Mouse (Mus musculus): Measurements from ENCODE around the gene Tspan15. TPM values are rescaled to one million over a fixed set of nuclear protein-coding genes. Genes with fewer than 3 reads are reported as not detected.

Tspan15 gene
- polyA plus RNA-seq, 1 experiment from 2014 or later: 22.6 TPM

DNA sequence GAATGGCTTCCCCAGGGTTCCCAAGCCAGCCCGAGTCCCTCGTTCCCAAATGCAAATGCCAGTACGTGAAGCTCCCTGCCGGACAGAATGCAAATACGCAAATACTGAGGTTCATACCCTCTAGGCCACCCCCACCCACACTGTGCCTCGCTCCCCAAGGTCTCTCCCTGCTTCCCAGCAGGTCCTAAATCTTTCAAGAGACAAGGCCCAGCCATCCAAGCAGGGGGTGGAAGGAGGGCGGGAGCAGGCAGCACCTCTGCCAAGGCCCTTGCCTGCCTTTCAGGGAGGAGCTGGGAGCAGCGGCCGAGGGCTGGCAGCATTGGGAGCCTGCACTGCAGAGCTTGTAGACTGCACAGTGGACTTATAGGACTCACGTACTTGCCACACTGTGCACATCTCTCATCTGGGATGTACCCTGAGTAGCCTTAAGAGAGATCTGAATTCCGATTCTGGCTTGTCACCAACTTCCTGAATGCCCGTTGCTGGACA is 21.0 kb upstream of the Tspan15 start, which contains the start of gene Tacr2:
TSS of gene Tacr2 (plus strand) at position 439 of the 489 bp plus-strand sequence.
- H3K27me3 ChIP-seq: no peaks in the 10 kb centered on the region
- ChIA-PET CTCF (no interaction called here), POLR2A (no interaction called here)
- ATAC-seq (no peak), DNase-seq (ENCODE audit: low read depth, low spot score) (no peak)
- in situ Hi-C loops (cut with MboI; ENCODE audit: low pct_unique_long_range_greater_than_20kb): no loop called here
- TF ChIP-seq CTCF (IDR thresholded peaks at IDR 0.05): no peak

GRCm38 (mm10) chr10:62247815-62248214 is 16.8 kb upstream of the Tspan15 start:
- in situ Hi-C loops (cut with MboI; ENCODE audit: low pct_unique_long_range_greater_than_20kb): no loop called here
- DNase-seq (ENCODE audit: low read depth, low spot score) (no peak), ATAC-seq (peak; percentile 60)
- CTCF ChIA-PET: interaction anchor here (0.9 to 2.8 kb wide), 4 partner anchors 12 to 163 kb away, joined by 3 to 14 read pairs (median 4); no protein-coding TSS in a partner anchor
- TF ChIP-seq CTCF (IDR thresholded peaks at IDR 0.05): no peak
- POLR2A ChIA-PET: interaction anchor here (1.3 kb wide), 1 partner anchor 13 kb away, joined by 3 read pairs; no protein-coding TSS in a partner anchor
- no peaks in the 10 kb centered on the region for H3K27me3 ChIP-seq

DNA sequence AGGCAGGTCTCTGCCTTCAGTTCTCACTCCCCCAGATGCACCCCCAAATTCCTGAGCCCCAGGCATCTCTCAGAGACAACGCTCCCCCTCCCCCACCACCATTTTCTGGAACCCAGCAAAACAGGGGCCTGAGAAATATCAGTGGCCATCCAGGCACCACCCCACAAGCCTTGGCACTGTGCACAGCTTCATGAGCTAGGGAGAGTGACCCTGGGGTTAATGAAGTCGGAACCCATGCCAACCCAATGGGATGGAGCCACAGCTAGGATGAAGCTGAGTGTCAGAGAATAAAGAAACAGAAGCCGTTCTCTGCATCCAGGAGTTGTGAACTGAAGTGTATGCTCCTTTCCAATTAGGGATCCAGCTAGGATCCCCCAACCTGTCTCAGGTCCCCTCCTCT is 16.1 kb upstream of the Tspan15 start:
- no peak for TF ChIP-seq CTCF (IDR thresholded peaks at IDR 0.05)
- H3K27me3 ChIP-seq: no peaks in the 10 kb centered on the region
- DNase-seq (ENCODE audit: low read depth, low spot score) (no peak), ATAC-seq (peak; percentile 27)
- ChIA-PET CTCF (interaction anchor here (0.9 to 2.8 kb wide), 3 partner anchors 14 to 163 kb away, joined by 3 to 14 read pairs (median 5); no protein-coding TSS in a partner anchor), POLR2A (no interaction called here)
- in situ Hi-C loops (cut with MboI; ENCODE audit: low pct_unique_long_range_greater_than_20kb): no loop called here

DNA sequence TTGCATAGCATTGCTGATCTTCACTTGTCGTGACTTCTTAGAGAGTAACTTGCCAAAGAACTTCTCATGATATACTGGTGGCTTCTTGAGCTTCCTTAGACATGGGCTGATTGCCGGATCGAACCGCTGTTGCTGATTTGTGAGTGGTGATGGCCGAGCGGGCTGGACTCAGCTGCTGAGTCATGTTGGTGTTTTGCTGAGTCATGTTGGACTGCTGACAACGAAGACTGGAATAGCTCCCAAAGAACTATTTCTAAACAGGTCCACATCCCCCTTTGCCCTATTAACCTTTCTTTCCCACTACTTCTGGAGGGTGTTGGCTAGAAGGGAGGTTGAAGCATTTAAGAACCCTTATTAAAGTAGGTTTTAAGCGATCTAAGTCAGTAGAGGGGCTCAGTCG is 13.0 kb upstream of the Tspan15 start:
- no peak for ATAC-seq

GRCm38 (mm10) chr10:62242896-62243295 is 11.8 kb upstream of the Tspan15 start:
- no peak for ATAC-seq
- in situ Hi-C loops (cut with MboI; ENCODE audit: low pct_unique_long_range_greater_than_20kb): loop anchor here (5.0 kb wide), 2 partner anchors 51 to 141 kb away; no protein-coding TSS in a partner anchor
- no peak for TF ChIP-seq CTCF (IDR thresholded peaks at IDR 0.05)
- ChIA-PET CTCF (interaction anchor here (1.2 kb wide), 1 partner anchor 56 kb away, joined by 7 read pairs; no protein-coding TSS in a partner anchor), POLR2A (interaction anchor here (1.6 kb wide), 1 partner anchor 53 kb away, joined by 3 read pairs; no protein-coding TSS in a partner anchor)
- no peaks in the 10 kb centered on the region for H3K27me3 ChIP-seq
- DNase-seq (ENCODE audit: low read depth, low spot score): no peak

More for the DNA sequence above, 13.0 kb upstream of the Tspan15 start:
- TF ChIP-seq CTCF (IDR thresholded peaks at IDR 0.05): no peak
- CTCF ChIA-PET: interaction anchor here (0.8 to 1.6 kb wide), 2 partner anchors 17 to 57 kb away, joined by 3 to 8 read pairs; no protein-coding TSS in a partner anchor
- H3K27me3 ChIP-seq: no peaks in the 10 kb centered on the region
- no peak for DNase-seq (ENCODE audit: low read depth, low spot score)
- in situ Hi-C loops (cut with MboI; ENCODE audit: low pct_unique_long_range_greater_than_20kb): loop anchor here (5.0 kb wide), 2 partner anchors 52 to 142 kb away; no protein-coding TSS in a partner anchor
- POLR2A ChIA-PET: no interaction called here

DNA sequence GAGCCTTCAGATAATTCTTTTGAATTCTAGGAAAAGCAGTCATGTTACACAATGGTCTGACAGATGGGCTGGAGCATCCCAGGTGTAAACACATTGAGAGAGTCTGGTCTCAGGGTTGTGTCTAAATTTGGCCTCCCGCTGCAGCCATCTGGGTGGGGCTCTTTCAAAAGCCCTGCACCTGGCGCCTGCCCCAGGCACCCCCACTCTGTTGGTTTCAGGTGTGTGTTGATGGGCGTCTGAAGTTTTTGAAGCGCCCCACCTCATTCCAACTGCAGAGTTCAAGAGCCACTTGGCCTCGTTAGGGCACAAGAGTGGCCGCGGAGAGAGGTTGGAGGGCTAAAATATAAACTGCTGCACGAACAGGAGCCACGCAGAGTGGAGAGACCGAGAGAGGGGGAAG is 11.3 kb upstream of the Tspan15 start:
- DNase-seq (ENCODE audit: low read depth, low spot score) (no peak), ATAC-seq (no peak)
- CTCF ChIA-PET: interaction anchor here (1.2 kb wide), 1 partner anchor 56 kb away, joined by 7 read pairs; no protein-coding TSS in a partner anchor
- in situ Hi-C loops (cut with MboI; ENCODE audit: low pct_unique_long_range_greater_than_20kb): loop anchor here (5.0 kb wide), 2 partner anchors 50 to 140 kb away; no protein-coding TSS in a partner anchor
- TF ChIP-seq CTCF (IDR thresholded peaks at IDR 0.05): no peak
- POLR2A ChIA-PET: interaction anchor here (1.6 kb wide), 1 partner anchor 53 kb away, joined by 3 read pairs; no protein-coding TSS in a partner anchor
- no peaks in the 10 kb centered on the region for H3K27me3 ChIP-seq

DNA sequence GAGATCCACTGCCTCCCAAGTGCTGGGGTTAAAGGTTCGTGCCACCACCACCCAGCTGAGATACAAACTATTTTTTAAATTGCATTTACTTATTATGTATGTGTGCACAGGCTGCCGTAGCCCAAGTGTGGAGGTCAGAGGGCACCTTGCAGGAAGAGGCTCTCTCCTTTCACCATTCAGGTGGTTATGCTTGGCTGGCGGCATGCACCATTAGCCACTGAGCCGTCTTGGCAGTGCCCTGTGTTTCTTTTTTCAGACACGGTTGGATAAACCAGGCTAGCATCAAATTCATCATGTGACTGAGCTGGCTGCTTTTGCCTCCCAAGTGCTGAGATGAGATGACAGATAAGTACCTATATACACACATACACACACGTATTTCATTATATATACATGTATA is 8.2 kb upstream of the Tspan15 start:
- no peak for ATAC-seq

DNA sequence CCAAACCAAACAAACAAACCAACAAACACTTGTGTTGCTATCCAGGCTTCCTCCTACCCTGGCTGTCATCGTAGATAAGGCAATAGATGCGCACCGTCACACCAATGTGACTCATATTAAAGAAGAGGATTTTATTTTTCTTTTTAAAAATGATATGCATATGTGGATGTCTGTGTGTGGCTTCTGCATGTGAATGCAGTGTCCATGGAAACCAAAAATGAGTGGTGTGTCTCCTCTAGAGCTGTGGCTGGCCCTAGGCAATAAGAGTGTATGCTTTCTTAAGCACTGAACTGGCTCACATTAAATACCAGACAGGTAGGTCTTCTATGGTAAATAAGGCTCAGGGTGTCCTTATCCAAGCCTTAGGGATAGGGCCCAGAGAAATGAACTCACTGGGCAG is 7.6 kb upstream of the Tspan15 start:
- DNase-seq (ENCODE audit: low read depth, low spot score): no peak
- no peaks in the 10 kb centered on the region for H3K27me3 ChIP-seq
- ChIA-PET POLR2A (no interaction called here), CTCF (interaction anchor here (1.1 kb wide), 1 partner anchor 53 kb away, joined by 3 read pairs; no protein-coding TSS in a partner anchor)
- ATAC-seq: no peak
- no peak for TF ChIP-seq CTCF (IDR thresholded peaks at IDR 0.05)
- in situ Hi-C loops (cut with MboI; ENCODE audit: low pct_unique_long_range_greater_than_20kb): no loop called here

More for the DNA sequence above, 8.2 kb upstream of the Tspan15 start:
- CTCF ChIA-PET: interaction anchor here (1.1 kb wide), 1 partner anchor 53 kb away, joined by 3 read pairs; no protein-coding TSS in a partner anchor
- peak; percentile 34 for DNase-seq (ENCODE audit: low read depth, low spot score)
- H3K27me3 ChIP-seq: no peaks in the 10 kb centered on the region
- POLR2A ChIA-PET: no interaction called here
- in situ Hi-C loops (cut with MboI; ENCODE audit: low pct_unique_long_range_greater_than_20kb): no loop called here
- TF ChIP-seq CTCF (IDR thresholded peaks at IDR 0.05): no peak

DNA sequence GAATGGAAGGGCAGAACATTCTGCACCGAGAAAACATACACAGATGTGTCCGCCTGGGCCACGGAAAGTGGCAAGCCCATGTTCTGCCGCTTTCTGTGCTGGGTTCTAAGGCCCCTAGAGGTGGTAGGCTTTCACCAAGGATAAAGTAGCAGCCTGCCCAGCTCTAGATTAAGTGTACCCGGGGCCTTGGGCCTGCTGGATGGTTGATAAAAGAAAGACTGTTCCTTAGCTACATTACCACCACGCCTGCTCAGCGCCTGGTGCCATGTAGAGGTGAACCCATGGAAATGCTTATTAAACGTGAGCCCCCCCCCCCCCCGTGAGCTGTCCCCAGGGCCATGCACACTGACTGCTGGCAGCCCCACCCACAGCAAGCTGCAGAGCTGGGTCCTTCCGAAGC is 6.2 kb upstream of the Tspan15 start:
- TF ChIP-seq CTCF (IDR thresholded peaks at IDR 0.05): no peak
- DNase-seq (ENCODE audit: low read depth, low spot score) (no peak), ATAC-seq (no peak)
- CTCF ChIA-PET: no interaction called here
- H3K27me3 ChIP-seq: no peaks in the 10 kb centered on the region
- in situ Hi-C loops (cut with MboI; ENCODE audit: low pct_unique_long_range_greater_than_20kb): no loop called here
- POLR2A ChIA-PET: interaction anchor here (0.6 kb wide), 1 partner anchor 24 kb away, joined by 3 read pairs; no protein-coding TSS in a partner anchor

DNA sequence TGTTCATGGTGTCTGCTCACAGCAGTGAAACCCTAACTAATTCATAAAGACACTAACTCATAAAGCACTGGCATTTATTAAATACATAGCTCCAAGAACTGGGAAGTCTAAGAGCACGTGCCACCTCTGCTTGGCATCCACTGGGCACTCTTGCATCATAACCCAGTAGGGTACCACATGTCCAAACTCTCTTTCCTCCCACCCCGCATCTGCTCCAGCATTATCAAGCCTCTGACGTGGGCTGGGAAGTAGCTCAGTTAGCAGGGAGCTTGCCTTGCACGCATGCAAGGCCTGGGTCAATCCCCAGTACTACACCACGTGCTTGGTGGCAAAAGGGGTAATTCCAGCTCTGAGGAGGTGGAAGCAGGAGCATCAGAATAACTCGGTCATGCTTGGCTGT is 5.1 kb upstream of the Tspan15 start:
- DNase-seq (ENCODE audit: low read depth, low spot score): no peak
- ATAC-seq: no peak
- no peak for TF ChIP-seq CTCF (IDR thresholded peaks at IDR 0.05)
- CTCF ChIA-PET: interaction anchor here (0.7 to 1.1 kb wide), 4 partner anchors 12 to 50 kb away, joined by 3 to 5 read pairs (median 3); no protein-coding TSS in a partner anchor
- in situ Hi-C loops (cut with MboI; ENCODE audit: low pct_unique_long_range_greater_than_20kb): no loop called here
- POLR2A ChIA-PET: interaction anchor here (0.8 to 0.9 kb wide), 2 partner anchors 9 to 44 kb away, joined by 3 read pairs; no protein-coding TSS in a partner anchor
- H3K27me3 ChIP-seq: no peaks in the 10 kb centered on the region

- DNase-seq (ENCODE audit: low read depth, low spot score) (no peak), ATAC-seq (no peak)
- ChIA-PET POLR2A (no interaction called here), CTCF (interaction anchor here (1.4 kb wide), 1 partner anchor 22 kb away, joined by 3 read pairs; no protein-coding TSS in a partner anchor)
- no peaks in the 10 kb centered on the region for H3K27me3 ChIP-seq
- in situ Hi-C loops (cut with MboI; ENCODE audit: low pct_unique_long_range_greater_than_20kb): no loop called here
- no peak for TF ChIP-seq CTCF (IDR thresholded peaks at IDR 0.05)
Observed at GRCm38 (mm10) chr10:62231811-62232210, 760 bp upstream of the Tspan15 start.

Measured in Patski (cell line).